Mouse (Mus musculus) activated CD4-positive, CD25-positive, alpha-beta regulatory T cell, adult 4 months (primary cell): Measurements from ENCODE around the gene Lrp4. TPM values are rescaled to one million over a fixed set of nuclear protein-coding genes. Genes with fewer than 3 reads are reported as not detected.
A peak's percentile ranks its signal among the peaks of the same experiment; 100 is the strongest.

Experiments
- ATAC-seq: one replicate; pipeline ENCODE4 v1.8.0; 2017
- polyA plus RNA-seq, 2 experiments: library from polyadenylated mRNA; unstranded; fragments of 100-300 nt; shearing (Covaris generic); gene quantifications; one replicate each; pipeline ENCODE4 v1.2.1; 2017

The Lrp4 gene
- under 1 TPM in 1 of 2 experiments, not detected in 1; 0.11 TPM for polyA plus RNA-seq

GRCm38 (mm10) chr2:91457259-91457655 lies at the start of gene Lrp4:
Gene Lrp4 (plus strand): TSS chr2:91457511.
- no peak for ATAC-seq

- no peak for ATAC-seq
These were observed 49.3 kb upstream of the Lrp4 start for GRCm38 (mm10) chr2:91408031-91408430.

GRCm38 (mm10) chr2:91411473-91411872 lies 45.8 kb upstream of the Lrp4 start:
- ATAC-seq = no peak

- ATAC-seq = no peak
These were observed 45.0 kb upstream of the Lrp4 start for GRCm38 (mm10) chr2:91412361-91412760.

GRCm38 (mm10) chr2:91413811-91414210 lies 43.5 kb upstream of the Lrp4 start:
- ATAC-seq = no peak

GRCm38 (mm10) chr2:91421641-91422040 lies 35.7 kb upstream of the Lrp4 start:
- no peak for ATAC-seq

- no peak for ATAC-seq
These were observed 33.1 kb upstream of the Lrp4 start for GRCm38 (mm10) chr2:91424061-91424720.

- no peak for ATAC-seq
These were observed 31.0 kb upstream of the Lrp4 start for GRCm38 (mm10) chr2:91426321-91426720.

- ATAC-seq = no peak
These were observed 28.2 kb upstream of the Lrp4 start for GRCm38 (mm10) chr2:91429146-91429545.

GRCm38 (mm10) chr2:91429915-91430599 lies 27.3 kb upstream of the Lrp4 start:
- ATAC-seq = no peak

GRCm38 (mm10) chr2:91430600-91430919 lies 26.8 kb upstream of the Lrp4 start:
- ATAC-seq = no peak

- ATAC-seq = no peak
These were observed 20.6 kb upstream of the Lrp4 start for GRCm38 (mm10) chr2:91436713-91437112.

GRCm38 (mm10) chr2:91437116-91437815 lies 20.0 kb upstream of the Lrp4 start:
- ATAC-seq = no peak

GRCm38 (mm10) chr2:91439271-91439670 lies 18.0 kb upstream of the Lrp4 start:
- no peak for ATAC-seq

- ATAC-seq = no peak
These were observed 17.4 kb upstream of the Lrp4 start for GRCm38 (mm10) chr2:91439876-91440275.

- ATAC-seq = no peak
These were observed 16.6 kb upstream of the Lrp4 start for GRCm38 (mm10) chr2:91440686-91441085.

- no peak for ATAC-seq
These were observed 15.6 kb upstream of the Lrp4 start for GRCm38 (mm10) chr2:91441715-91442114.

GRCm38 (mm10) chr2:91442241-91442640 lies 15.1 kb upstream of the Lrp4 start:
- no peak for ATAC-seq

- peak; percentile 99 for ATAC-seq
These were observed 12.9 kb upstream of the Lrp4 start, which contains the start of gene 1110051M20Rik for GRCm38 (mm10) chr2:91444286-91444892. Gene 1110051M20Rik (minus strand): TSS chr2:91444704.

GRCm38 (mm10) chr2:91449662-91450061 lies 7.6 kb upstream of the Lrp4 start:
- no peak for ATAC-seq

- ATAC-seq = no peak
These were observed 7.0 kb upstream of the Lrp4 start for GRCm38 (mm10) chr2:91450316-91450715.

GRCm38 (mm10) chr2:91452658-91453057 lies 4.7 kb upstream of the Lrp4 start:
- no peak for ATAC-seq
